Mouse (Mus musculus) liver, adult 2 months (tissue): ENCODE data around the gene Ubox5. TPM values are rescaled to one million over a fixed set of nuclear protein-coding genes. Genes with fewer than 3 reads are reported as not detected.
A peak's percentile ranks its signal among the peaks of the same experiment; 100 is the strongest.

Experiments used
- DNase-seq: peaks from one replicate; pipeline ENCODE4 v3.0.0-alpha.2; 2011; ENCODE audit warnings: low read depth, low spot score; ENCODE audit errors: extremely low read depth
- H3K27ac ChIP-seq: fragments of 200-500 bp; replicated peaks from 2 replicates; pipeline ENCODE4 v1.5.1; 2012; ENCODE audit warnings: low read depth, mild to moderate bottlenecking, control low read depth, inconsistent platforms, low read length; ENCODE audit not compliant: insufficient read depth
- H3K27me3 ChIP-seq: fragments of 200-500 bp; 2 replicates; pipeline ENCODE4 v1.6.1; 2012; ENCODE audit warnings: mild to moderate bottlenecking, moderate library complexity, low read length, inconsistent platforms; ENCODE audit not compliant: control insufficient read depth, insufficient read depth
- H3K36me3 ChIP-seq: fragments of 200-500 bp; 2 replicates; pipeline ENCODE4 v1.6.1; 2012; ENCODE audit warnings: low read length, inconsistent platforms; ENCODE audit not compliant: control insufficient read depth, insufficient read depth
- H3K4me1 ChIP-seq: fragments of 200-500 bp; 2 replicates; pipeline ENCODE4 v1.6.1; 2011; ENCODE audit warnings: low read length; ENCODE audit not compliant: control insufficient read depth, insufficient read depth
- H3K4me3 ChIP-seq: fragments of 200-500 bp; 2 replicates; pipeline ENCODE4 v1.5.1; 2011; ENCODE audit warnings: low read depth, mild to moderate bottlenecking, control low read depth, low read length, moderate library complexity; ENCODE audit not compliant: insufficient read depth
- H3K79me2 ChIP-seq: fragments of 200-500 bp; 2 replicates; pipeline ENCODE4 v1.6.1; 2012; ENCODE audit warnings: inconsistent platforms, mild to moderate bottlenecking, low read length, moderate library complexity; ENCODE audit not compliant: control insufficient read depth, insufficient read depth
- H3K9ac ChIP-seq: fragments of 200-500 bp; 2 replicates; pipeline ENCODE4 v1.6.1; 2012; ENCODE audit warnings: low read depth, mild to moderate bottlenecking, control low read depth, inconsistent platforms, low read length
- CTCF ChIP-seq: fragments of 200-500 bp; IDR thresholded peaks from 2 replicates; pipeline ENCODE4 v1.5.1; 2011; ENCODE audit warnings: low read depth, low read length, control low read depth
- POLR2A ChIP-seq: fragments of 200-500 bp; IDR thresholded peaks from 2 replicates; pipeline ENCODE4 v1.6.1; 2011; ENCODE audit warnings: low read length, control low read depth; ENCODE audit not compliant: insufficient read depth; ENCODE audit errors: extremely low read depth
- WGBS: fragments of 180-500 bp; shearing (Covaris S2); methylation state at CpG from one replicate; pipeline ENCODE4 v1.1.7; 2018; 5-methylcytosine and 5-hydroxymethylcytosine counted together
- polyA plus RNA-seq: library from polyadenylated mRNA; depleted of rRNA; stranded (reverse); fragments of >200 nt; gene quantifications from 2 replicates; pipeline ENCODE4 v1.2.3, GENCODE M21; 2012
- total RNA-seq: library from RNA; depleted of rRNA; stranded (reverse); fragments of >200 nt; gene quantifications from 2 replicates; pipeline ENCODE4 v1.2.3, GENCODE M21; 2014

Gene Ubox5
- total and polyA plus RNA-seq, 2 experiments = 1.0 to 3.4 TPM

- TF ChIP-seq POLR2A (no peak), CTCF (no peak)
- Histone ChIP-seq H3K79me2 (peaks cover 11% of the 10 kb centered on the region; the same call in 1 of the 2 replicates), H3K4me3 (no peak overlapping the region), H3K27ac (no peak overlapping the region), H3K9ac (no peak overlapping the region), H3K36me3 (no peaks in the 10 kb centered on the region), H3K4me1 (peaks cover 5% of the 10 kb centered on the region), H3K27me3 (no peaks in the 10 kb centered on the region)
- WGBS = 58% methylated on average over 5 of the region's 5 CpGs
- DNase-seq = no peak
Measured at GRCm38 (mm10) chr2:130632887-130633675, 3.2 kb upstream of the Ubox5 start.

- Histone ChIP-seq H3K4me3 (no peak overlapping the region), H3K27me3 (no peaks in the 10 kb centered on the region), H3K36me3 (no peaks in the 10 kb centered on the region), H3K27ac (no peak overlapping the region), H3K4me1 (peaks cover 5% of the 10 kb centered on the region), H3K9ac (no peak overlapping the region), H3K79me2 (peaks cover 12% of the 10 kb centered on the region; the same call in 1 of the 2 replicates)
- TF ChIP-seq POLR2A = no peak
- TF ChIP-seq CTCF = no peak
- 81% methylated on average over 1 of the region's 1 CpGs for WGBS
- DNase-seq = no peak
Measured at GRCm38 (mm10) chr2:130632416-130632815, 2.6 kb upstream of the Ubox5 start.

- WGBS = under 1% methylated on average over 37 of the region's 37 CpGs
- no peaks in the 10 kb centered on the region for H3K27me3 ChIP-seq
Measured at GRCm38 (mm10) chr2:130629080-130629838, 579 bp downstream of the Ubox5 start.

GRCm38 (mm10) chr2:130628424-130628823, 1.4 kb downstream of the Ubox5 start:
- no peaks in the 10 kb centered on the region for H3K27me3 ChIP-seq
- TF ChIP-seq POLR2A (no peak), CTCF (no peak; the same call in 1 of the 2 replicates)
- no peak overlapping the region for H3K9ac ChIP-seq
- H3K36me3 ChIP-seq = peaks cover 8% of the 10 kb centered on the region
- no peak overlapping the region for H3K27ac ChIP-seq
- peaks cover 5% of the 10 kb centered on the region for H3K4me1 ChIP-seq
- DNase-seq = no peak
- H3K79me2 ChIP-seq = peaks cover 20% of the 10 kb centered on the region; the same call in 1 of the 2 replicates
- 61% methylated on average over 3 of the region's 3 CpGs for WGBS
- no peak overlapping the region for H3K4me3 ChIP-seq

More at GRCm38 (mm10) chr2:130629080-130629838, 579 bp downstream of the Ubox5 start:
- Histone ChIP-seq H3K79me2 (peaks cover 17% of the 10 kb centered on the region; the same call in 1 of the 2 replicates), H3K4me1 (peaks cover 5% of the 10 kb centered on the region), H3K27ac (peak overlapping the region; percentile 46), H3K4me3 (peak overlapping the region; percentile 99), H3K9ac (peak overlapping the region; percentile 96), H3K36me3 (peaks cover 5% of the 10 kb centered on the region; the same call in 1 of the 2 replicates)
- TF ChIP-seq POLR2A = no peak
- no peak for TF ChIP-seq CTCF
- peak; percentile 22 for DNase-seq

GRCm38 (mm10) chr2:130618972-130619371, 10.9 kb downstream of the Ubox5 start:
- Histone ChIP-seq H3K79me2 (peaks cover 3% of the 10 kb centered on the region; the same call in 1 of the 2 replicates), H3K27me3 (no peaks in the 10 kb centered on the region), H3K4me3 (no peak overlapping the region), H3K9ac (no peak overlapping the region), H3K27ac (no peak overlapping the region), H3K36me3 (peaks cover 26% of the 10 kb centered on the region), H3K4me1 (no peaks in the 10 kb centered on the region)
- no peak for TF ChIP-seq CTCF
- no peak for TF ChIP-seq POLR2A
- WGBS = 77% methylated on average over 7 of the region's 7 CpGs
- DNase-seq = no peak
